Mouse (Mus musculus) monocyte, adult 5-6 weeks (primary cell): Measurements from ENCODE around the gene Apc2. TPM values are rescaled to one million over a fixed set of nuclear protein-coding genes. Genes with fewer than 3 reads are reported as not detected.

Experiments used
- ATAC-seq: fragments of 153-309, 156-312 bp; replicated peaks from 2 replicates; pipeline ENCODE4 v1.8.0; 2017; ENCODE audit warnings: mild to moderate bottlenecking; ENCODE audit not compliant: low TSS enrichment, insufficient number of reproducible peaks, severe bottlenecking, poor library complexity, low FRiP score
- total RNA-seq: library from RNA; stranded (forward); fragments of 200-1000, 200-491, 200-594 nt; gene quantifications from 3 replicates; pipeline ENCODE4 v1.2.3, GENCODE M21; 2017

The Apc2 gene
- total RNA-seq, 1 experiment from 2014 or later, result not detected

GRCm38 (mm10) chr10:80351896-80352295 lies 56.1 kb downstream of the Apc2 start:
- no peak for ATAC-seq

DNA sequence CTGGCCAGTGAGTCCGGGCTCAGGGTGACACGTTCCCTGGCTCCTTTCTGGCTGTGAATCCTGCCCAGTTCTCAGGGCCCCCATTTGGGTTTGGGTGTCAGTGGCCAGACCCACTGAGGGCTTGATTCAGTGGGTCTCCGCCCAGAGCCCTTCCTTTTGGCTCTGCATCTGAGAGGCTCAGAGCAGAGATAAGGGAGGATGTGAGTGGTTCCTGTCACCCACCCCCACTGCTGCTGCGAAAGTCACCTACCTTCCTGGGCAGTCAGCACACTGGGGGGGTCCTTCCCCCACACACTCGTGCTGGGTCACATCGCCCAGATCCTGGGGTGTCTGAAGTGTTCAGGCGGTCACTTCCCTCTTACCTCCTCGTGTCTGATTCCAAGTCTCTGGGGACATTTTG lies 57.0 kb downstream of the Apc2 start:
- ATAC-seq, result no peak

DNA sequence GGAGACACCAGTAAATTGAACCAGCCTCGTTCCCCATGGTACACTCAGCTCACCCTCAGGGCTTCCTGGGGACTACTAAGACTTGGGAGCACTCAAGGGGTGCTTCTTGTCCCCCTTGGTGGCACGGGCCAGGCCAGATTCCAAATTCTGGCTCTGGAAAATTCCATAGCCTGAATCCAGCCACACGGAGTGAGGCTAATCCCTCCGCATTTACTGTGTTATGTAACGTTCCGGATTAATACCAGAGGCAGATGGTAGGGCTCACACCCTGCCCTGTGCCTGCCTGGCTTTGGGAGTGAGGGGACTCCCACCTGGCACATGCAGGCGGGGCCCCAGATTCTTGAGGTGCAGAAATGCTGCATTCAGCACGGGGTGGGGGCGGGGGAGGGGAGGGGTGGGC lies 59.7 kb downstream of the Apc2 start:
- no peak for ATAC-seq

GRCm38 (mm10) chr10:80356001-80356682 lies 60.4 kb downstream of the Apc2 start, which contains the start of gene Plk5:
TSS of gene Plk5 (plus strand) at chr10:80356459.
- ATAC-seq, result no peak

DNA sequence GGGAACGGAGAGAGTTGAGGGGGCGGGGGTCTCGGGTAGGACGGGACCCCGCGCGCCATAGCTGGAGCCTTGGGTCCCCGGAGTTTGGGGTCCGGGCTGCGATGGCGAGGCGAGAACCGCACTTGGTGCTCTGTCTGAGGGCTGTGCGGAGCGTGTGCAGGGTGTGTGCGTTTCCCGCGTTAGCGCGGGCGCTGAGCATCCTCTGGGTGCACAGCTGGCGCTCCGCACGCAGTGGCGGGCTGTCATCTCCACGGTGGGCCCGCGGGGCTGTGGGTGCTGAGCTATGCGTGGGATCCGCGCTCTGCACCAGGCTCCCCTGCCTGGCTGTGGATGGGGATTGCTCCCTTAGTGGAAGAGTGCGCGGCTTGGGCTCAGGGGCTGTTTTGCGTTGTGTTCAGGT lies 61.0 kb downstream of the Apc2 start:
- no peak for ATAC-seq

DNA sequence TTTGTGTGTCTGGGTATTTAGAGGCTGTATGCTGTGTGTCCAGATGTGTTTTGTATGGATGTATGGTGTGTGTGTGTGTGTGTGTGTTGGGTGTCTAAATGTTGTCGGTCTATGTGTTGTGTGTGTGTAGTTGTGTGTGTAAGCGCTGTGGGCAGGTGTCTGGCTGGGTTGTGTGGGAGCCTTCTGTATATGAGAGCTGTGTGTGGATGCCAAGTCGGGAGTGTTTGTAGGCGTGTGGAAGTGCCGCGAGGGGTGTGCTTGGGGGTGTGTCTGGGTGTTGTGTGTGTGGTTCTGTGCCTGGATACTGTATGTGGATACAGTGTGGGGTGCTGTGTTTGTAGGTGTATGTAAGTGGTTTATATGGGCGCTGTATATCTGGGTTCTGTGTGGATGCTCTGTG lies 61.6 kb downstream of the Apc2 start:
- ATAC-seq, result no peak

DNA sequence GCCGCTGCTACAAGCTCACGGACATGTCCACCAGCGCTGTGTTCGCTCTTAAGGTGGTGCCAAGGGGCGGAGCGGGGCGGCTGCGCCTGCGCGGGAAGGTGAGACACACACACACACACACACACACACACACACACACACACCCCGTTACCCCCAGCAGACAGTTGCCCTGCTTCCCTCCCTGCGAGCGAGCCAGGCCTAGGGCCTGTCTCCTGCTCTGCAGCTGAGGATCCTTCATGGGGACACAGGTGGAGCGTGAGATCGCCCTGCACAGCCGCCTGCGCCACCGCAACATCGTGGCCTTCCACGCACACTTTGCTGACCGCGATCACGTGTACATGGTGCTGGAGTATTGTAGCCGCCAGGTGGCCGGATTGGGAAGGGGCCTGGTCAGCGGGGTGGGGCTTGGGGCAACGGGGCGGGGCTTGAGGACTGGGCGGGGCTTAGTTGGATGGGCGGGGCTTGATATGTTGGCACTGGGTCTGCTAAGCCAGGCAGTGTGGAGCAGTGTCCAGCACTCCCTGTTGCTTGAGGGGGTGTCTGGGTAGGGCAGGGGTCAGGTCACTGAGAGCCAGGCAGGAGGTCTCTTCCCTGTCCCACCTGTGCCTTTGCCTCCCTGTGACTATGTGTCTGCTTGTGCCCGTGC lies 62.3 kb downstream of the Apc2 start:
- ATAC-seq, result no peak

GRCm38 (mm10) chr10:80363734-80364133 lies 68.0 kb downstream of the Apc2 start:
- ATAC-seq, result no peak

DNA sequence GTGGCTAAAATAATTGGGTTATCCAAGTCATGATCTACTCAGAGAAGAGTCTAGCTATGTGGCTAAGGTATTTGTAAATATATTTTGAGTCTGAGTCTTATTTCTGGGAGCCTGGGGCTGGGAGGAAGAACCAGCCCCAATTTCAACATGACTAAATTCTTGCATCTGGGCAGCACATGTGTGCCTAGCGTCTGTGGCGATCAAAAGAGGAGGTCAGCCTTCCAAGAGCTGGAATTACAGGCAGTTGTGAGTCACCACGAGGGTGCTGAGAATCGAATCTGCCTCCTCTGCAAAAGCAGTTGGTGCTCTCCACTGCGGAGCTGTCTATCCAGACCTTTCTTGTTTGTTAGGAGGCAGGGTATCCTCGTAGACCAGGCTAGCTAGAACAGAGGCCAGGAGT lies 70.0 kb downstream of the Apc2 start:
- no peak for ATAC-seq

Other genes starting within 250 kb of the Apc2 start
- 250 to 253 TPM (median 251 TPM) in 3 replicates for gene Gpx4, start 248.8 kb upstream of the Apc2 start, total RNA-seq
- 50.6 to 75.0 TPM (median 51.9 TPM) in 3 replicates for gene Sbno2, start 190.4 kb upstream of the Apc2 start, total RNA-seq
- gene Stk11, start 180.2 kb upstream of the Apc2 start, total RNA-seq, result 155 to 177 TPM (median 155 TPM) in 3 replicates
- gene Atp5d, start 157.3 kb upstream of the Apc2 start, total RNA-seq, result 26.1 to 49.8 TPM (median 29.5 TPM) in 3 replicates
- gene Cbarp, start 155.1 kb upstream of the Apc2 start, total RNA-seq, result 0.29 to 5.8 TPM (median 4.1 TPM) in 3 replicates
- gene Midn, start 147.7 kb upstream of the Apc2 start, total RNA-seq, result 27.3 to 65.5 TPM (median 29.9 TPM) in 3 replicates
- gene Cirbp, start 130.0 kb upstream of the Apc2 start, total RNA-seq, result 137 to 163 TPM (median 145 TPM) in 3 replicates
- gene 1600002K03Rik, start 123.0 kb upstream of the Apc2 start, total RNA-seq, result 16.2 to 29.1 TPM (median 18.0 TPM) in 3 replicates
- 1.0 TPM in 1 of 3 replicates, not detected in the others for gene Efna2, start 116.5 kb upstream of the Apc2 start, total RNA-seq
- 43.7 to 46.7 TPM (median 46.2 TPM) in 3 replicates for gene Mum1, start 69.5 kb upstream of the Apc2 start, total RNA-seq
- gene Ndufs7, start 46.9 kb upstream of the Apc2 start, total RNA-seq, result 60.9 to 74.8 TPM (median 61.4 TPM) in 3 replicates
- 3.8 to 4.7 TPM in 2 of 3 replicates, not detected in the other for gene Gamt, start 35.0 kb upstream of the Apc2 start, total RNA-seq
- gene Dazap1, start 34.5 kb upstream of the Apc2 start, total RNA-seq, result 85.1 to 132 TPM (median 92.5 TPM) in 3 replicates
- 1,267 to 1,604 TPM (median 1,393 TPM) in 3 replicates for gene Rps15, start 3.5 kb upstream of the Apc2 start, total RNA-seq
- gene 2310011J03Rik, start 24.6 kb downstream of the Apc2 start, total RNA-seq, result 23.5 to 28.1 TPM (median 27.6 TPM) in 3 replicates
- gene Pcsk4, start 33.5 kb downstream of the Apc2 start, total RNA-seq, result 0.57 TPM in 1 of 3 replicates, not detected in the others
- gene Reep6, start 34.0 kb downstream of the Apc2 start, total RNA-seq, result not detected in 3 replicates
- 0.10 to 0.43 TPM in 2 of 3 replicates, not detected in the other for gene Adamtsl5, start 52.4 kb downstream of the Apc2 start, total RNA-seq
- gene Plk5, start 60.5 kb downstream of the Apc2 start, total RNA-seq, result not detected in 3 replicates
- 4.1 to 5.3 TPM (median 5.2 TPM) in 3 replicates for gene Mex3d, start 91.7 kb downstream of the Apc2 start, total RNA-seq
- 11.4 to 34.6 TPM (median 18.6 TPM) in 3 replicates for gene Mbd3, start 103.6 kb downstream of the Apc2 start, total RNA-seq
- gene Uqcr11, start 110.9 kb downstream of the Apc2 start, total RNA-seq, result 56.9 to 82.5 TPM (median 76.8 TPM) in 3 replicates
- 18.9 to 30.0 TPM (median 26.1 TPM) in 3 replicates for gene Tcf3, start 137.7 kb downstream of the Apc2 start, total RNA-seq
- gene Onecut3, start 198.9 kb downstream of the Apc2 start, total RNA-seq, result not detected in 3 replicates
- gene Atp8b3, start 243.1 kb downstream of the Apc2 start, total RNA-seq, result 1.0 to 1.6 TPM in 2 of 3 replicates, not detected in the other